Mouse (Mus musculus): ENCODE results near the gene Rsl24d1. TPM values are rescaled to one million over a fixed set of nuclear protein-coding genes. Genes with fewer than 3 reads are reported as not detected.
A peak's percentile ranks its signal among the peaks of the same experiment; 100 is the strongest.

Gene Rsl24d1
- polyA plus RNA-seq, 1 experiment from 2014 or later, result 105 TPM

GRCm38 (mm10) chr9:73090121-73090520, 23.1 kb upstream of the Rsl24d1 start:
- Histone ChIP-seq H3K4me2 (ENCODE audit: low read depth, low read length) (no peak overlapping the region), H3K9ac (ENCODE audit: low read depth, low read length) (no peak overlapping the region), H3K4me3 (ENCODE audit: low read depth, low read length) (no peak overlapping the region), H3K27me3 (replicated peaks; ENCODE audit: control insufficient read depth, insufficient read depth, low read length) (no peaks in the 10 kb centered on the region; the same call in 1 of the 2 replicates), H3K27ac (replicated peaks; ENCODE audit: low read depth, low read length) (no peak overlapping the region), H3K4me1 (ENCODE audit: control insufficient read depth, insufficient read depth, low read length) (no peaks in the 10 kb centered on the region), H3K9me3 (ENCODE audit: control insufficient read depth, low read length) (no peaks in the 10 kb centered on the region), H3K36me3 (ENCODE audit: control insufficient read depth, insufficient read depth, low read length) (no peaks in the 10 kb centered on the region)
- ATAC-seq (ENCODE audit: low read depth) (no peak), DNase-seq (ENCODE audit: low spot score) (no peak)
- 79% methylated on average over 10 of the region's 10 CpGs for WGBS

- peak; percentile 70 for DNase-seq (ENCODE audit: low spot score)
These were observed 21.5 kb upstream of the Rsl24d1 start for GRCm38 (mm10) chr9:73091747-73092146.

GRCm38 (mm10) chr9:73094580-73094979, 18.6 kb upstream of the Rsl24d1 start:
- H3K4me3 ChIP-seq (ENCODE audit: low read depth, low read length), result no peak overlapping the region
- H3K36me3 ChIP-seq (ENCODE audit: control insufficient read depth, insufficient read depth, low read length), result no peaks in the 10 kb centered on the region
- H3K27ac ChIP-seq (replicated peaks; ENCODE audit: low read depth, low read length), result no peak overlapping the region
- H3K9me3 ChIP-seq (ENCODE audit: control insufficient read depth, low read length), result no peaks in the 10 kb centered on the region
- H3K4me1 ChIP-seq (ENCODE audit: control insufficient read depth, insufficient read depth, low read length), result no peaks in the 10 kb centered on the region
- WGBS, result 45% methylated on average over 17 of the region's 17 CpGs
- H3K4me2 ChIP-seq (ENCODE audit: low read depth, low read length), result no peak overlapping the region
- H3K27me3 ChIP-seq (replicated peaks; ENCODE audit: control insufficient read depth, insufficient read depth, low read length), result no peaks in the 10 kb centered on the region; the same call in 1 of the 2 replicates
- no peak overlapping the region for H3K9ac ChIP-seq (ENCODE audit: low read depth, low read length)
- DNase-seq (ENCODE audit: low spot score) (peak; percentile 48), ATAC-seq (ENCODE audit: low read depth) (peak; percentile 71; the same call in 1 of the 2 replicates)

More at GRCm38 (mm10) chr9:73091747-73092146, 21.5 kb upstream of the Rsl24d1 start:
- Histone ChIP-seq H3K36me3 (ENCODE audit: control insufficient read depth, insufficient read depth, low read length) (no peaks in the 10 kb centered on the region), H3K27ac (replicated peaks; ENCODE audit: low read depth, low read length) (no peak overlapping the region), H3K9ac (ENCODE audit: low read depth, low read length) (no peak overlapping the region), H3K4me1 (ENCODE audit: control insufficient read depth, insufficient read depth, low read length) (no peaks in the 10 kb centered on the region), H3K4me2 (ENCODE audit: low read depth, low read length) (no peak overlapping the region), H3K4me3 (ENCODE audit: low read depth, low read length) (no peak overlapping the region), H3K27me3 (replicated peaks; ENCODE audit: control insufficient read depth, insufficient read depth, low read length) (no peaks in the 10 kb centered on the region; the same call in 1 of the 2 replicates), H3K9me3 (ENCODE audit: control insufficient read depth, low read length) (no peaks in the 10 kb centered on the region)
- 0 out of 2 replicates have a peak, but pooled peaks have one; percentile 62 for ATAC-seq (ENCODE audit: low read depth)
- 0% methylated on average over 1 of the region's 1 CpGs for WGBS

- ATAC-seq (ENCODE audit: low read depth), result no peak
- no peaks in the 10 kb centered on the region for H3K36me3 ChIP-seq (ENCODE audit: control insufficient read depth, insufficient read depth, low read length)
- no peak for DNase-seq (ENCODE audit: low spot score)
- 71% methylated on average over 2 of the region's 2 CpGs for WGBS
- H3K9me3 ChIP-seq (ENCODE audit: control insufficient read depth, low read length), result no peaks in the 10 kb centered on the region
- H3K27me3 ChIP-seq (replicated peaks; ENCODE audit: control insufficient read depth, insufficient read depth, low read length), result peaks cover 13% of the 10 kb centered on the region
- H3K4me3 ChIP-seq (ENCODE audit: low read depth, low read length), result no peak overlapping the region
- no peak overlapping the region for H3K4me2 ChIP-seq (ENCODE audit: low read depth, low read length)
- no peak overlapping the region for H3K9ac ChIP-seq (ENCODE audit: low read depth, low read length)
- no peaks in the 10 kb centered on the region for H3K4me1 ChIP-seq (ENCODE audit: control insufficient read depth, insufficient read depth, low read length)
- no peak overlapping the region for H3K27ac ChIP-seq (replicated peaks; ENCODE audit: low read depth, low read length)
These were observed 15.3 kb upstream of the Rsl24d1 start for GRCm38 (mm10) chr9:73097898-73098297.

GRCm38 (mm10) chr9:73101536-73101935, 11.7 kb upstream of the Rsl24d1 start, which contains the start of gene Khdc3:
Gene Khdc3 (plus strand): TSS chr9:73101836.
- 87% methylated on average over 5 of the region's 5 CpGs for WGBS
- Histone ChIP-seq H3K4me3 (ENCODE audit: low read depth, low read length) (no peak within 1 kb of the TSS), H3K4me1 (ENCODE audit: control insufficient read depth, insufficient read depth, low read length) (peaks cover 8% of the 10 kb centered on the region; the same call in 1 of the 2 replicates), H3K27ac (replicated peaks; ENCODE audit: low read depth, low read length) (no peak within 1 kb of the TSS), H3K9ac (ENCODE audit: low read depth, low read length) (no peak within 1 kb of the TSS), H3K27me3 (replicated peaks; ENCODE audit: control insufficient read depth, insufficient read depth, low read length) (peaks cover 33% of the 10 kb centered on the region), H3K36me3 (ENCODE audit: control insufficient read depth, insufficient read depth, low read length) (no peaks in the 10 kb centered on the region), H3K9me3 (ENCODE audit: control insufficient read depth, low read length) (no peaks in the 10 kb centered on the region), H3K4me2 (ENCODE audit: low read depth, low read length) (no peak within 1 kb of the TSS)
- ATAC-seq (ENCODE audit: low read depth), result no peak
- DNase-seq (ENCODE audit: low spot score), result no peak

- DNase-seq (ENCODE audit: low spot score), result no peak
- no peak within 1 kb of the TSS for H3K27ac ChIP-seq (replicated peaks; ENCODE audit: low read depth, low read length)
- H3K4me3 ChIP-seq (ENCODE audit: low read depth, low read length), result peak within 1 kb of the TSS; percentile 43
- H3K4me1 ChIP-seq (ENCODE audit: control insufficient read depth, insufficient read depth, low read length), result peaks cover 8% of the 10 kb centered on the region; the same call in 1 of the 2 replicates
- ATAC-seq (ENCODE audit: low read depth), result no peak
- WGBS, result 92% methylated on average over 4 of the region's 4 CpGs
- H3K9me3 ChIP-seq (ENCODE audit: control insufficient read depth, low read length), result no peaks in the 10 kb centered on the region
- H3K36me3 ChIP-seq (ENCODE audit: control insufficient read depth, insufficient read depth, low read length), result no peaks in the 10 kb centered on the region
- H3K4me2 ChIP-seq (ENCODE audit: low read depth, low read length), result peak within 1 kb of the TSS; percentile 90
- peak within 1 kb of the TSS; percentile 61 for H3K9ac ChIP-seq (ENCODE audit: low read depth, low read length)
- peaks cover 33% of the 10 kb centered on the region for H3K27me3 ChIP-seq (replicated peaks; ENCODE audit: control insufficient read depth, insufficient read depth, low read length)
These were observed 11.0 kb upstream of the Rsl24d1 start, which contains the start of gene Gm20509 for GRCm38 (mm10) chr9:73102181-73102580. Gene Gm20509 (plus strand): TSS chr9:73102470.

GRCm38 (mm10) chr9:73103159-73103879, 9.9 kb upstream of the Rsl24d1 start:
- H3K9ac ChIP-seq (ENCODE audit: low read depth, low read length), result peak overlapping the region; percentile 61
- 11% methylated on average over 27 of the region's 60 CpGs for WGBS
- H3K27ac ChIP-seq (replicated peaks; ENCODE audit: low read depth, low read length), result no peak overlapping the region
- peaks cover 33% of the 10 kb centered on the region for H3K27me3 ChIP-seq (replicated peaks; ENCODE audit: control insufficient read depth, insufficient read depth, low read length)
- H3K4me1 ChIP-seq (ENCODE audit: control insufficient read depth, insufficient read depth, low read length), result peaks cover 8% of the 10 kb centered on the region; the same call in 1 of the 2 replicates
- H3K9me3 ChIP-seq (ENCODE audit: control insufficient read depth, low read length), result no peaks in the 10 kb centered on the region
- H3K4me3 ChIP-seq (ENCODE audit: low read depth, low read length), result peak overlapping the region; percentile 43
- ATAC-seq (ENCODE audit: low read depth), result peak; percentile 68
- no peaks in the 10 kb centered on the region for H3K36me3 ChIP-seq (ENCODE audit: control insufficient read depth, insufficient read depth, low read length)
- DNase-seq (ENCODE audit: low spot score), result no peak
- peak overlapping the region; percentile 90 for H3K4me2 ChIP-seq (ENCODE audit: low read depth, low read length)

GRCm38 (mm10) chr9:73103880-73104198, 9.4 kb upstream of the Rsl24d1 start:
- DNase-seq (ENCODE audit: low spot score) (no peak), ATAC-seq (ENCODE audit: low read depth) (no peak)
- peak overlapping the region; percentile 43 for H3K4me3 ChIP-seq (ENCODE audit: low read depth, low read length)
- H3K9ac ChIP-seq (ENCODE audit: low read depth, low read length), result peak overlapping the region; percentile 61; the same call in 1 of the 2 replicates
- H3K27ac ChIP-seq (replicated peaks; ENCODE audit: low read depth, low read length), result no peak overlapping the region
- H3K4me1 ChIP-seq (ENCODE audit: control insufficient read depth, insufficient read depth, low read length), result peaks cover 8% of the 10 kb centered on the region; the same call in 1 of the 2 replicates
- peaks cover 33% of the 10 kb centered on the region for H3K27me3 ChIP-seq (replicated peaks; ENCODE audit: control insufficient read depth, insufficient read depth, low read length)
- H3K36me3 ChIP-seq (ENCODE audit: control insufficient read depth, insufficient read depth, low read length), result no peaks in the 10 kb centered on the region
- H3K4me2 ChIP-seq (ENCODE audit: low read depth, low read length), result peak overlapping the region; percentile 90
- H3K9me3 ChIP-seq (ENCODE audit: control insufficient read depth, low read length), result no peaks in the 10 kb centered on the region
- 60% methylated on average over 3 of the region's 5 CpGs for WGBS

All from embryonic facial prominence, embryonic 14.5 days (tissue).